Mouse (Mus musculus) lung, adult 2 months (tissue): ENCODE results near the gene Gm960.

ENCODE experiments used
- CTCF ChIP-seq: fragments of 200-500 bp; IDR thresholded peaks from 2 replicates; pipeline ENCODE4 v1.5.1; 2011; ENCODE audit warnings: mild to moderate bottlenecking, low read length, control low read depth; ENCODE audit not compliant: insufficient read depth
- POLR2A ChIP-seq: fragments of 200-500 bp; IDR thresholded peaks from 2 replicates; pipeline ENCODE4 v1.6.1; 2011; ENCODE audit warnings: low read depth, mild to moderate bottlenecking, control low read depth, low read length, borderline replicate concordance; ENCODE audit errors: extremely low read depth

DNA sequence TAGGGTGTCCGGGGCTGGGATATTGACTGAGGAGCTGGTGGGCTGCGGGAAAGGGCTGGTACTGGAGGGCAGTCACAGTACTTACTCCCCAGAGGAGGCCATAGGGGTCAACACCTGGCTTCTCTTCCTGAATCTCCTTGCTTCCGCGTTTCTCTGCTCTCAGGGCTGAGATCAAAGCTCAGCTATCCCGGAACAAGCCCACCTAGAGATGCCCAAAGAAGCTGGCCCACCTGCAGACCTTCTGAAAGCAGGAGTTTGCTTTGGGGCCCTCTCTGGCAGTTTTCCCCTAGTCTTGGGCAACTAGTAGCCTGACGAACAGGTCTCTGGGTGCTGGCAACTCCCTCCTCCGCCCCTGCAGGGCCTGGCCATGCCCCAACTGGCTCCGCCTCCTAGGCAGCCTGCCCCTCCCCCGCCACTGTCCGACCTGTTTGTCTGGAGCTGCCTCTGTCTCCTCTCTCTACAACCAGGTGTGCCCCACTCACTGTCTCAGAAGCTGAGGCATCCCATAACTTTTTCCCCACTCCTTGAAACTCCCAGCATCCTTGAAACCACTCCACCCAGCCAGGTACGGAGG, 22.3 kb upstream of the Gm960 start:
- TF ChIP-seq CTCF = no peak
- no peak; the same call in 1 of the 2 replicates for TF ChIP-seq POLR2A
